Mouse (Mus musculus) forebrain, embryonic 12.5 days (tissue): Measurements from ENCODE around the gene Slc2a9. TPM values are rescaled to one million over a fixed set of nuclear protein-coding genes. Genes with fewer than 3 reads are reported as not detected.

Source experiments
- ATAC-seq: fragments of 200-750 bp; cut with Nextera tagmentation; 2 replicates; pipeline ENCODE4 v1.8.0; 2017; ENCODE audit warnings: moderate TSS enrichment; ENCODE audit not compliant: low FRiP score
- H3K27ac ChIP-seq: fragments of 300-500 bp; sonication (generic); 2 replicates; pipeline ENCODE4 v1.5.1; 2016; ENCODE audit warnings: mild to moderate bottlenecking
- H3K27me3 ChIP-seq: fragments of 300-500 bp; sonication (generic); 2 replicates; pipeline ENCODE4 v1.6.1; 2016; ENCODE audit warnings: mild to moderate bottlenecking
- H3K36me3 ChIP-seq: fragments of 300-500 bp; sonication (generic); replicated peaks from 2 replicates; pipeline ENCODE4 v1.6.1; 2016; ENCODE audit warnings: mild to moderate bottlenecking
- H3K4me1 ChIP-seq: fragments of 300-500 bp; sonication (generic); 2 replicates; pipeline ENCODE4 v1.6.1; 2016
- H3K4me2 ChIP-seq: fragments of 300-500 bp; sonication (generic); 2 replicates; pipeline ENCODE4 v1.6.1; 2016; ENCODE audit warnings: mild to moderate bottlenecking, moderate library complexity
- H3K4me3 ChIP-seq: fragments of 300-500 bp; sonication (generic); replicated peaks from 2 replicates; pipeline ENCODE4 v1.5.1; 2016; ENCODE audit warnings: mild to moderate bottlenecking
- H3K9ac ChIP-seq: fragments of 300-500 bp; sonication (generic); 2 replicates; pipeline ENCODE4 v1.6.1; 2016; ENCODE audit warnings: mild to moderate bottlenecking
- H3K9me3 ChIP-seq: fragments of 300-500 bp; sonication (generic); 2 replicates; pipeline ENCODE4 v1.6.1; 2016
- WGBS: fragments of 180-500 bp; shearing (Covaris S2); methylation state at CpG from one replicate; pipeline ENCODE4 v1.1.7; 2016; 5-methylcytosine and 5-hydroxymethylcytosine counted together
- polyA plus RNA-seq: library from polyadenylated mRNA; unstranded; fragments of >200 nt; fragmentation: Nextera tagmentation; extraction: Ambion mirVana; gene quantifications from 2 replicates; pipeline ENCODE4 v1.2.1, GENCODE M21; 2016

Gene Slc2a9
- polyA plus RNA-seq = 0.14 and 0.29 TPM in 2 replicates

GRCm38 (mm10) chr5:38502992-38503391 is at the start of gene Slc2a9:
Gene Slc2a9 (minus strand): TSS chr5:38503143.
- no peak for ATAC-seq
- H3K4me1 ChIP-seq = no peaks in the 10 kb centered on the region
- no peak within 1 kb of the TSS for H3K27ac ChIP-seq
- no peaks in the 10 kb centered on the region for H3K36me3 ChIP-seq
- no peaks in the 10 kb centered on the region for H3K27me3 ChIP-seq
- 89% methylated on average over 4 of the region's 4 CpGs for WGBS
- H3K4me2 ChIP-seq = no peak within 1 kb of the TSS
- H3K4me3 ChIP-seq = no peak within 1 kb of the TSS
- no peaks in the 10 kb centered on the region for H3K9me3 ChIP-seq
- no peak within 1 kb of the TSS for H3K9ac ChIP-seq

- Histone ChIP-seq H3K4me1 (no peaks in the 10 kb centered on the region), H3K9ac (no peak overlapping the region), H3K27me3 (no peaks in the 10 kb centered on the region), H3K36me3 (peaks cover 77% of the 10 kb centered on the region), H3K9me3 (no peaks in the 10 kb centered on the region), H3K4me2 (no peak overlapping the region), H3K27ac (no peak overlapping the region), H3K4me3 (no peak overlapping the region)
- 87% methylated on average over 3 of the region's 3 CpGs for WGBS
- no peak for ATAC-seq
These were observed 49.7 kb upstream of the Slc2a9 start for GRCm38 (mm10) chr5:38552615-38553014.

- Histone ChIP-seq H3K27me3 (no peaks in the 10 kb centered on the region), H3K4me3 (no peak overlapping the region), H3K9ac (no peak overlapping the region), H3K36me3 (peaks cover 80% of the 10 kb centered on the region), H3K9me3 (no peaks in the 10 kb centered on the region), H3K4me1 (peaks cover 2% of the 10 kb centered on the region; the same call in 1 of the 2 replicates), H3K4me2 (no peak overlapping the region), H3K27ac (no peak overlapping the region)
- no peak for ATAC-seq
- 93% methylated on average over 1 of the region's 1 CpGs for WGBS
These were observed 47.4 kb upstream of the Slc2a9 start for GRCm38 (mm10) chr5:38550221-38550768.

- Histone ChIP-seq H3K4me3 (no peak overlapping the region), H3K4me2 (no peak overlapping the region), H3K27me3 (no peaks in the 10 kb centered on the region), H3K36me3 (peaks cover 82% of the 10 kb centered on the region), H3K9me3 (no peaks in the 10 kb centered on the region), H3K9ac (no peak overlapping the region), H3K4me1 (peaks cover 2% of the 10 kb centered on the region; the same call in 1 of the 2 replicates), H3K27ac (no peak overlapping the region)
- 82% methylated on average over 3 of the region's 3 CpGs for WGBS
- no peak for ATAC-seq
These were observed 46.5 kb upstream of the Slc2a9 start for GRCm38 (mm10) chr5:38549461-38549909.

- no peak overlapping the region for H3K4me2 ChIP-seq
- H3K9me3 ChIP-seq = no peaks in the 10 kb centered on the region
- H3K27me3 ChIP-seq = no peaks in the 10 kb centered on the region
- H3K27ac ChIP-seq = no peak overlapping the region
- 0 out of 2 replicates have a peak, but pooled peaks have one; percentile 30 for ATAC-seq
- peaks cover 2% of the 10 kb centered on the region; the same call in 1 of the 2 replicates for H3K4me1 ChIP-seq
- no peak overlapping the region for H3K9ac ChIP-seq
- 67% methylated on average over 6 of the region's 6 CpGs for WGBS
- H3K36me3 ChIP-seq = peaks cover 97% of the 10 kb centered on the region
- no peak overlapping the region for H3K4me3 ChIP-seq
These were observed 44.4 kb upstream of the Slc2a9 start for GRCm38 (mm10) chr5:38547375-38547774.

GRCm38 (mm10) chr5:38544423-38545415 is 41.8 kb upstream of the Slc2a9 start:
- peaks cover 99% of the 10 kb centered on the region for H3K36me3 ChIP-seq

GRCm38 (mm10) chr5:38543496-38544217 is 40.7 kb upstream of the Slc2a9 start:
- no peak overlapping the region for H3K4me2 ChIP-seq
- no peaks in the 10 kb centered on the region for H3K9me3 ChIP-seq
- WGBS = 88% methylated on average over 4 of the region's 4 CpGs
- peaks cover 99% of the 10 kb centered on the region for H3K36me3 ChIP-seq
- no peaks in the 10 kb centered on the region for H3K27me3 ChIP-seq
- H3K4me3 ChIP-seq = no peak overlapping the region
- ATAC-seq = no peak; the same call in 1 of the 2 replicates
- H3K4me1 ChIP-seq = peaks cover 2% of the 10 kb centered on the region; the same call in 1 of the 2 replicates
- H3K27ac ChIP-seq = no peak overlapping the region
- H3K9ac ChIP-seq = no peak overlapping the region

More at GRCm38 (mm10) chr5:38544423-38545415, 41.8 kb upstream of the Slc2a9 start:
- ATAC-seq = no peak
- H3K9ac ChIP-seq = no peak overlapping the region
- no peak overlapping the region for H3K4me3 ChIP-seq
- H3K27me3 ChIP-seq = no peaks in the 10 kb centered on the region
- H3K4me2 ChIP-seq = no peak overlapping the region
- H3K9me3 ChIP-seq = no peaks in the 10 kb centered on the region
- H3K4me1 ChIP-seq = peaks cover 2% of the 10 kb centered on the region; the same call in 1 of the 2 replicates
- H3K27ac ChIP-seq = no peak overlapping the region
- 92% methylated on average over 5 of the region's 5 CpGs for WGBS

GRCm38 (mm10) chr5:38541728-38542127 is 38.8 kb upstream of the Slc2a9 start:
- H3K27ac ChIP-seq = no peak overlapping the region
- H3K9me3 ChIP-seq = no peaks in the 10 kb centered on the region
- no peaks in the 10 kb centered on the region for H3K4me1 ChIP-seq
- 95% methylated on average over 3 of the region's 3 CpGs for WGBS
- no peak for ATAC-seq
- H3K36me3 ChIP-seq = peaks cover 99% of the 10 kb centered on the region
- H3K4me2 ChIP-seq = no peak overlapping the region
- H3K9ac ChIP-seq = no peak overlapping the region
- no peak overlapping the region for H3K4me3 ChIP-seq
- H3K27me3 ChIP-seq = no peaks in the 10 kb centered on the region

GRCm38 (mm10) chr5:38540898-38541297 is 38.0 kb upstream of the Slc2a9 start:
- WGBS = 88% methylated on average over 1 of the region's 1 CpGs
- Histone ChIP-seq H3K4me3 (no peak overlapping the region), H3K9me3 (no peaks in the 10 kb centered on the region), H3K27me3 (no peaks in the 10 kb centered on the region), H3K4me2 (no peak overlapping the region), H3K36me3 (peaks cover 99% of the 10 kb centered on the region), H3K27ac (no peak overlapping the region), H3K4me1 (no peaks in the 10 kb centered on the region), H3K9ac (no peak overlapping the region)
- no peak for ATAC-seq

- H3K36me3 ChIP-seq = peaks cover 97% of the 10 kb centered on the region
- no peak overlapping the region for H3K4me2 ChIP-seq
- H3K9ac ChIP-seq = no peak overlapping the region
- WGBS = 85% methylated on average over 8 of the region's 8 CpGs
- no peaks in the 10 kb centered on the region for H3K9me3 ChIP-seq
- ATAC-seq = no peak
- no peaks in the 10 kb centered on the region for H3K27me3 ChIP-seq
- no peaks in the 10 kb centered on the region for H3K4me1 ChIP-seq
- no peak overlapping the region for H3K4me3 ChIP-seq
- no peak overlapping the region for H3K27ac ChIP-seq
These were observed 35.6 kb upstream of the Slc2a9 start for GRCm38 (mm10) chr5:38538508-38538907.

- Histone ChIP-seq H3K4me2 (no peak overlapping the region), H3K36me3 (peaks cover 93% of the 10 kb centered on the region), H3K9me3 (no peaks in the 10 kb centered on the region), H3K4me3 (no peak overlapping the region), H3K27me3 (no peaks in the 10 kb centered on the region), H3K9ac (no peak overlapping the region), H3K4me1 (no peaks in the 10 kb centered on the region), H3K27ac (no peak overlapping the region)
- no peak for ATAC-seq
- 96% methylated on average over 4 of the region's 4 CpGs for WGBS
These were observed 34.9 kb upstream of the Slc2a9 start for GRCm38 (mm10) chr5:38537845-38538244.

GRCm38 (mm10) chr5:38536822-38537221 is 33.9 kb upstream of the Slc2a9 start:
- Histone ChIP-seq H3K4me1 (no peaks in the 10 kb centered on the region), H3K4me3 (no peak overlapping the region), H3K9ac (no peak overlapping the region), H3K27ac (no peak overlapping the region), H3K27me3 (no peaks in the 10 kb centered on the region), H3K4me2 (no peak overlapping the region), H3K36me3 (peaks cover 93% of the 10 kb centered on the region), H3K9me3 (no peaks in the 10 kb centered on the region)
- no peak for ATAC-seq
- WGBS = 91% methylated on average over 3 of the region's 3 CpGs
